Mouse (Mus musculus) thymus, postnatal 14 days (tissue): ENCODE measurements around the gene Rhou.

ENCODE experiments used
- DNase-seq: peaks from one replicate; pipeline ENCODE4 v3.0.0; 2021

Rhou gene

GRCm38 (mm10) chr8:123651390-123652098, 2.2 kb upstream of the Rhou start:
- DNase-seq: no peak

DNA sequence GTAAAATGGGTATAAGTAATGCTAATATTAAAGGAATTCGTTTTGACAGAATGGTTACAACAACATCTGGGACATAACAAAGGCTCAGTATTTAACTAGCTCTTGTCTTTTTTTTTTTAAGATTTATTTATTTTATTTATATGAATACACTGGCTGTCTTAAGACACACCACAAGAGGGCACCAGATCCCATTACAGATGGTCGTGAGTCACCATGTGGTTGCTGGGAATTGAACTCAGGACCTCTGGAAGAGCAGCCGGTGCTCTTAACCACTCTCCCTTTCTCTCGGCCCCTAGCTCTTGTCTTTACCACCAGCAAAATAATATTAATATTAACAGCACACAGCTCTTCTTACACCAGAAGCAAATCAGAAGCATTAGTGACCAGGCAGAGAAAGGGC, 1.1 kb upstream of the Rhou start:
- no peak for DNase-seq

GRCm38 (mm10) chr8:123653994-123654569, 353 bp downstream of the Rhou start:
- peak; percentile 6 for DNase-seq

DNA sequence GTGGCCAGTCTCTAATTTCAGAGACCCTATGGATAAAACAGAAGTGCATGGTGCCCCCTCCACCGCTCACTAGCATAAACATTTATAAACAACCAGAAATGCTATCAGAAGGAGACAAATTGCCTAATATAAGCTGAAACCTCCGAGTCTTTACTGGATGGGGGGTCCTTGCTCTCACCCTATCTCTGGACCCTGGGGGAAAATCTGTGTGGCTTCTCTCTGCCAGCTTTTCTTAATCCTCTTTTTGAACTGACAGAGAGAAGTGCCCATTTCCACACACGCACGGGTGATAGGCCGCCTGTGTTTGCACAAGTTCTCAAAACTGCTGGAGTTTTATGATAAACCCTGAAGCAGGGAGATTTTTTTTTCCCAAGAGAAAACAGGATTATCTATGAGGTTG, 1.0 kb downstream of the Rhou start:
- no peak for DNase-seq

- DNase-seq: no peak
Measured at GRCm38 (mm10) chr8:123655351-123655779, 1.6 kb downstream of the Rhou start.

GRCm38 (mm10) chr8:123657826-123658225, 4.1 kb downstream of the Rhou start:
- no peak for DNase-seq

DNA sequence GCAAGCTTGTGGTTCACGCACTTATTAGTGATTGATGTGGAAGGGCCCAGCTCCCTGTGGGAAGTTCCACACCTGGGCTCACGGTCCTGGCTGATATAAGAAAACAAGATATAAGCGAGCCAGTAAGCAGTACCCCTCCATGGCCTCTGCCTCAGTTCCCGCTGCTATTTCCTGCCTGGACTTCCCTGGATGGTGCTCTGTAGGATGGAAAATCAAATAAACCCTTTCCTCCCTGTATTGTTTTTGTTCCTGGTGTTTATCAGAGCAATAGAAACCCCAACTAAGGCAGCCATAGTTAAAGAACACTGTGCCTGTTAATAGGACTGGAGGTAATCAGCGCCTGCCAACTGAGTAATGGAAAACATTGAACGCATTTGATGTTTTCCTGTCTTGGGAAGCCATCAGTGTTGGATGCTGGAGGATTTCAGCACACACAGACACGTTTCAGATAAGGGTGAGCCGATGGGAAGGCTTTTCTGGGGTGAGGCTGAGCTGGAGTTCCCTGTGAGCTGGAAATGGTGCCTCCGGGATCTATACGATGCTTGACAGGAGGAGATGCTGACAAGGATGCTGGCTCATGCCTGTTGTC, 5.8 kb downstream of the Rhou start:
- no peak for DNase-seq

GRCm38 (mm10) chr8:123661515-123661914, 7.8 kb downstream of the Rhou start:
- no peak for DNase-seq

- no peak for DNase-seq
Measured at GRCm38 (mm10) chr8:123665580-123665979, 11.9 kb downstream of the Rhou start.

DNA sequence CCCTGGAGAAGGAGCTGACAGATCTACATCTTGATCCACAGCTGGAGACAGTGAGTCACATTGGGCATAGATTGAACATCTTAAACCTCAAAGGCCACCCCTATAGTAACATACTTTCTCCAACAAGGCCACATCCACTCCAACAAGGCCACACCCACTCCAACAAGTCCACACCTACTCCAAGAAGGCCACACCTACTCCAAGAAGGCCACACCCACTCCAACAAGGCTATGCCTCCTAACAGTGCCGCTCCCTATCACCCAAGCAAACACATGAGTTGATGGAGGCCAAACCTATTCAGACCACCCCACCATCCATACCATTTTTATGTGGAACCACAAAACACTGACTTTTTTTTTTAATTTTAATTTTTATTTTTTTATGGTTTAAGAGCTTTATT, 13.1 kb downstream of the Rhou start:
- DNase-seq: no peak

DNA sequence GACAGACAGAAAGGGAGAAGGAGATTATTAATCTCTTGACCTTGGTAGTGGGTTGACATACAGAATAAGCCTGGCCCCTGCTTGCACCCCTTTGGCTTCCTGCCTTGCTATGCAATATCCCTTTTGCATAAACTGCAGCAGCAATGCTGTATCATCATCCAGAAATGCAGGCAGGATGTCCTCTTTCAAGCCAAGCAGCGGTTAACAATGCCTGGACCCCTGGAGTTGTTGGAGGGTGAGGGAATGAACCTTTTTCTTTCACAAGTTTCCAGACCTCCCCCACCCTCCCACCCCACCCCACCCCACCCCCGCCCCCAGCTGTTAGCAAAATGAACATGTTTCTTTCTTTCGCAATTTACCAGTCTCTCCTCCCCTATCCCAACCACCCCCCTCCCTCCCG, 15.0 kb downstream of the Rhou start:
- DNase-seq: no peak

GRCm38 (mm10) chr8:123670766-123671165, 17.0 kb downstream of the Rhou start:
- DNase-seq: no peak

DNA sequence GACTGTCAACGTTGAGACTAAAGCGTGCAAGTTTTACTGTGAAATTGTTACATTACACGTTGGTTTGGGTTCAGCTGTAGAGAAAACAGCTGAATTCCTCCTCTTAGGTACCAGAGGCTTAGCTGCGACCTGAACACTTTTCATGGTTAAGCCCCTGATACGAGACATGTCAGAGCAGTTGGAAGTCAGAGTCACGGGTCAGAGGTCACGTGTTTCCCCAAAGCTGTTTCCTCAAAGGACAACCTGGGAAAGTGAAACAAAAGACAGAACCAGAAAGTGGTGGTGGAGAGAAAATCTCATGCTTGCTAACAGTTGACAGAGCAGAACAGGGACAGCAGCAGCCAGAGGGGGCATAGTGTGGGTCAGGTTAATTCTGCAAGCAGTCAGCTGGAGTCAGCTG, 17.7 kb downstream of the Rhou start:
- no peak for DNase-seq

- no peak for DNase-seq
Measured at GRCm38 (mm10) chr8:123672648-123673047, 18.9 kb downstream of the Rhou start.

- no peak for DNase-seq
Measured at GRCm38 (mm10) chr8:123675611-123676010, 21.9 kb downstream of the Rhou start.

- no peak for DNase-seq
Measured at GRCm38 (mm10) chr8:123678390-123678789, 24.7 kb downstream of the Rhou start.

DNA sequence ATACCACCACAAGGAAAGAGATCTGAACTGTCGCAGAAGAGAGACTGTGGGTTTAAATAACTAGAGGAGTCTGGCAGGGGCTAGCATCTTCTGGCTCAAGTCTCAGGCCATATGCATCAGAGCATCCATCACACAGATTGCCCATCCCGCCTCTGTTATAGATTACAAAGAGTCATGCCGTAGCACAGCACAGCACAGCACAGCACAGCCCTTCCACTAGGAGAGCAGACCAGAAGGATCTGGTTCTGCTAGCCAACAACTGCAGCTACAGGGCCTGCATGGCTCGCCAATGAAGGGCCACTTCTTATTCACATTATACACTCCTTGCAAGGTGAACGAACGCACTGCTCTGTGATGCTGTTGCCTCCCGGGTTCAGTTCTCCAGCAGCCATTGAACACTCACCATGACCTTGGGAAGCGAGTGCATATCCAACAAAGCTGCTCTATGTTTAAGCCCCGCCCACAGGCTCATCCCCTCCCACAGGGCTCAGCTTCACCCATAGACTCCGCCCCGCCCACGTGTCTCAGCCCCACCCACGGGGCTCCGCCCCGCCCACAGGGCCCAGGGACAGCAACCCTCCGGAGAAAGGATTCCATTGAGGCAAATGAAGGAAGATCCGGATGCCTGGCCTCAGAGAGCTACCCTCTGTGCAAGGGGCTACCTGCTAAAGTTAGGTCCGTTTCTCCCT, 28.5 kb downstream of the Rhou start:
- peak; percentile 9 for DNase-seq

- no peak for DNase-seq
Measured at GRCm38 (mm10) chr8:123683321-123683720, 29.6 kb downstream of the Rhou start.

DNA sequence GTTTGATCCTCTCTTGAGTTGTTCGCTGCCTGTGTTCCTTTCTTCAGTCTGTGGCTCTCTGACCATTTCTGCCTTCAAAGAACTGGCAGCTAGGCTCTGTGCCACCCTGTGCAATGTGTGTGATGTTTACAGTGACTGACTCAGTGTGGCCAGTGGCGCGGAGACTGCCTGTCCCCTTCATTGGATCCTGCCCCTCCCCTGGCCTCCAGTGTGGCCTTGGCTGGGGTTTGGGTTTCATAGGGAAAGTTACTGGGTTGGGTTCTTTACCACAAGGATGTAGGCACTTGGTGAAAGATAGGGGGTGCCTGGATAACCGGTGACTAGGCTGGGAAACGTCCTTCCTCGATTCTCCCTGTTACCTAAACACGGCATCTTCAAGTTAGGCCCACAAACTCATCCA, 31.1 kb downstream of the Rhou start:
- DNase-seq: no peak

GRCm38 (mm10) chr8:123685477-123685876, 31.7 kb downstream of the Rhou start:
- DNase-seq: no peak

GRCm38 (mm10) chr8:123687826-123688225, 34.1 kb downstream of the Rhou start:
- DNase-seq: no peak

DNA sequence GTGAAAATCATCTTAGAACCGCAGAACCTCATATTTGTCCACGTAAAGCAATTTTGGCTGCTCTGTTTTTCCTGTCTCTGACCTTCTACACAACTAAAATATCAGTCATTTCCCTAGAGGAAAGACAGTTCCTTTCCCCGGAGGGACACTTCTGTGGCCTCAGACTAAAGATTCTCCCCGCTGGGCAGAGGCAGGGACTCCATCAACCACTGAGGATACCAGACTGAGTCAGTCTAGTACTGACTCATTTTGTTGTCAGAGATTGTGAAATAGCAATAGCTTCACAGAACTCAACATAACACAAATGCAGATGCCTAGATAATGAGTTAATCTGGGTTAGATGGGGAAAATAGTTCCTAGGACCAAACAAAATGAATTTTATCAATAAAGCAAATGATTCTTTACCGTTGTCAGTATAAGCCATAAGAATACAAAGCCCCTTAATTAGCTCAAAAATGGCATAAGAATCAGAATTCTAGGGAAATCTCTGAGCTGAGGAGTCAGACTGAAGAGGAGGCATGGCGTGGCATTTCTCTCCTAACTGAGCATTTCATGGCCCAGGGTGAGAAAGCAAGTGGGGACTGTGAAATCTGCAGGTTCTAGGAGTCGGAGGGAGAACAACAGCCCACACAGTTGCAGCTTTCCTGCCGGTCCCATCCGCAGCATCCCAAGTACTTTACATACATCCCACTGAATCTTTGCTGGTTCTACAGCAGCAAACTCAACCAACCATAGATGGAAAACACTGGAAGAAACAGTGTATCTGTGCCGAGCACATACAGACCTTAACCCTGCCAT, 38.6 kb downstream of the Rhou start:
- no peak for DNase-seq

DNA sequence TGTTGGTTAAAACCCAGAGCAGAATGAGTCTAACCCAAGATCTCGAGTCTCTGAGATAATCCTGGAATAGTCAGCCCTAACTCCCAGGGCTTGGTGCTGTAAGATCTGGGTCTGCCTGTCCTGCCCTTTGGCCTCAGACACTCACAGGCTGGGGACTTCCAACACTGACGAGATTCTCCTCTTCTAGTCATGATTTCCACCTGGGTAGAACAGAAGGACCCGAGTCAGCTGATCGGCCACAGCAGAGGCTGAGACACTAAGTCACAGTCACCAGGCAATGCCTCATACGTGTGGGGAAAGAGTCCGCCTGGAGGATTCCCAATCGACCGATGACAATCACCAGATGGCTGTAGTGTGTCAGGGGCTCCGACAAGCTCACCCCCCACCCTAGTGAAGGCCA, 42.4 kb downstream of the Rhou start:
- no peak for DNase-seq
